Mouse (Mus musculus): ENCODE results near the gene Agpat3.

DNA sequence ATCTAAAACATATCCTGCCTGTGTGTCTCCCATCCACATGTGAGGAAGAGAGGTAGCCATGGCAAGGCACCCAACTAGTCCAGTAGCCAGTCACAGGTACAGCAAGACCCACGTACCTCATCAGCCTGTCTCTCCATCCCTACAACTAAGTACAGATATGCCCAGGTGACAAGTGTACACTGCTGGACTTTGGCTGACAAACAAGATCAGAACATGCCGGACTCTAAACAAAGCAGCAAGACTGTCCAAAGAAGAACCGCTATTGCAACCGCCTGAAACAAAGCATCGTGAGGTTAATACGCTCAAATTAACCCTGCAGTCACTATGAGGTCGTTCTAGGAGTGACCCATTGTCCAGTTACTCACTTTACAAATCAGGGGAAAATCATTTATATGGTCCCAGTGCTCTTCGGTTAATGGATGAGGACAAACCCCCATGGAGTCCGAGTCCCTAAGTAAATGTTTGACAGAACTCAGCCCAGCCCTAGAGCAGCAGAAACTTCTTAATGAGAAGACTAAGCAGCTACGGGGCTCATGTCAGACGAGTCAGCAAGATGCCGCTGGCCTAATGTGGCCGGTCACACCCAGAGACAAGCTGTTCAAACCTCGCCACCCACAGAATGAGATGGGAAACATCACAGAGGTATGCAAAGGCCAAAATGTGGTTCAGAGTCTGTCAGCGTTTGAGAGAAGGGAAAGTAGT is 2.7 kb downstream of the Agpat3 start:
- TF ChIP-seq CTCF (IDR thresholded peaks at IDR 0.05; ENCODE audit: insufficient read depth, low read length) (no peak), POLR2A (IDR thresholded peaks at IDR 0.05; ENCODE audit: borderline replicate concordance, extremely low read depth, low read depth, low read length) (no peak)
